Mouse (Mus musculus) heart, postnatal 0 days (tissue): ENCODE data around the gene Dpp9.

Experiments used
- CTCF ChIP-seq: IDR thresholded peaks from 2 replicates; pipeline ENCODE4 v1.5.1; 2016; ENCODE audit warnings: antibody characterized with exemption, control low read depth, low read depth
- EP300 ChIP-seq: IDR thresholded peaks from 2 replicates; pipeline ENCODE4 v1.6.1; 2016; ENCODE audit warnings: antibody characterized with exemption, low read depth

GRCm38 (mm10) chr17:56182975-56183657 lies 35.6 kb downstream of the Dpp9 start:
- TF ChIP-seq CTCF (no peak), EP300 (no peak)
